Mouse (Mus musculus): ENCODE measurements at regions not wholly inside any gene's neighbourhood (a gene's known extent, or its start where the extent isn't known, plus 50 kb on each side); places are given as distances from the start of the nearest gene placed in this dataset.
A peak's percentile ranks its signal among the peaks of the same experiment; 100 is the strongest.

DNA sequence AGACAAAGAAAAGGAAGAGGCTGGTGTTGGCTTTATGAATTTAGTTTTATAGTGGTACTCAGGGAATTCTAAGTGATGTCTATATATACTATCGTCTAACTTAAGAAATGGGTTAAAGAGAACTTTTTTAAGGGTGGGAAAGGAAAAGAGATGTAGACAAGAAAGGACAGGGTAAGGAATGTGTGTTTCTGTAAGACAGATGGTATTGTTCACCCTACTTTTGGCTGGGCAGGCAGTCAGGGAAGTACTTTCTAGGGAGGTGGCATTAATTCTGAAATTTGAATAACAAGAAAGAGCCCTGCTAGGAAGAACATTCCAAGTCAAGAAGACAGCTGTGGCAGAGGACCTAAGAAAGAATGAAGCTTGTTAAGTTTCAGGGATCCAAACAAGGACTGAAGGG is 263.0 kb downstream of the Pik3r1 start:
- DNase-seq (ENCODE audit: low spot score): no peak

DNA sequence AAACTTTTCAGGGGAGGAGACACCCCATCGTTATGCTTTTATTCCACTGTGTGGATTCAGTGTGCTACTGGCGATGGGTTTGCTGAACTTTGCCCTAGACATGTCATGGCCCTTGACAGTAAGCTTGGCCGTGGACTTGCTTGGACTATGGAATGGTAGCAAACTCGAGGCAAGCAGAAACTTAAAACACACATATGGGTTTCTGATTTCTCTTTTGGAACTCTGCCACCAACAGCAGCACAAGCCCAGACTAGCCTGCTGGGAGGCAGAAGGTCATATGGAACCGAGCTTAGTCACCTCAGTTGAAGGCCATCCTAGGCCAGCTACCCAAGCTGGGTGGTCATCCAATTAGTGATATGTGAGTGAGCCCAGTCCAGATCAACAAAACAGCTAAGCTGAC is 263.8 kb downstream of the Pik3r1 start:
- peak; percentile 28 for DNase-seq (ENCODE audit: low spot score)

- DNase-seq (ENCODE audit: low spot score): no peak
Observed at GRCm38 (mm10) chr13:101501845-101502284, 266.2 kb downstream of the Pik3r1 start.

GRCm38 (mm10) chr13:101501061-101501460 is 267.0 kb downstream of the Pik3r1 start:
- no peak for DNase-seq (ENCODE audit: low spot score)

GRCm38 (mm10) chr13:101491835-101492234 is 276.2 kb downstream of the Pik3r1 start:
- DNase-seq (ENCODE audit: low spot score): no peak

GRCm38 (mm10) chr13:101490961-101491360 is 277.1 kb downstream of the Pik3r1 start:
- no peak for DNase-seq (ENCODE audit: low spot score)

DNA sequence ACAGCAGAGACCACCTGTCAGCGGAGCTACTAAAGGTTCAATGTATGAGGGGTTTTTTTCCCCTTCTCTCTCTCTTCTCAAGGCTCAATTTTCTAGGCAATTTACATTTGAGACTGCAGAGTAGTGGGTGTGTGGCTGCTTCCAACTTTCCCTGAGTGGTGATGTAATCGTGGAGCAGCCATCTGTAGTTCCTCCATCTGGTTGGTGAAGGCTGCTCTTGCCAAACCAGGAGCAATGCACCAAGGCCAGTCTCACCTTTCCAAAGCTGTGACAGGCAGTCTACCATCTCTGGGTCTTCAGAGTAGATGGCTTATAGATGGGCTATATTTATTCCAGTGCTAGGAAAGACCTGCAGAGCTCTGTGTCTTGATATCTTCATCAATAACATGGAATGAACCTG is 280.4 kb downstream of the Pik3r1 start:
- no peak for DNase-seq (ENCODE audit: low spot score)

DNA sequence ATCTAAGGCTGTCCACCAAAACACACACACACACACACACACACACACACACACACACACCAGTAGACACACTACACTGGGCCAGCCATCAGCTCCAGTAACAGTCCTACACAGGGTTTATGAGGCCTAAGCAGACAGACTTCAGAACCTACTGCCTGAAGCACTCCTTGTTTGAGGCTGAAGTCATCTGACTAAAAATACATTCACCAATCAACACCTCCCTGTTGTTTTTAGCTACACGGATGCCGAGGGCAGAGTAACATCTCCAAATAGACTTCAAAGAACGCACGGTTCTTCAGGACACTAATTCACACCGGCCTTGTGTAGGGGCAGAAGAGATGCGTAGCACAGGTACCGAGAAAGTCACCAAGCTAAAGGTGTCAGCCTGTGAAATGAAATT is 282.2 kb downstream of the Pik3r1 start:
- DNase-seq (ENCODE audit: low spot score): no peak

- no peak for DNase-seq (ENCODE audit: low spot score)
Observed at GRCm38 (mm10) chr13:101483816-101484215, 284.2 kb downstream of the Pik3r1 start.

DNA sequence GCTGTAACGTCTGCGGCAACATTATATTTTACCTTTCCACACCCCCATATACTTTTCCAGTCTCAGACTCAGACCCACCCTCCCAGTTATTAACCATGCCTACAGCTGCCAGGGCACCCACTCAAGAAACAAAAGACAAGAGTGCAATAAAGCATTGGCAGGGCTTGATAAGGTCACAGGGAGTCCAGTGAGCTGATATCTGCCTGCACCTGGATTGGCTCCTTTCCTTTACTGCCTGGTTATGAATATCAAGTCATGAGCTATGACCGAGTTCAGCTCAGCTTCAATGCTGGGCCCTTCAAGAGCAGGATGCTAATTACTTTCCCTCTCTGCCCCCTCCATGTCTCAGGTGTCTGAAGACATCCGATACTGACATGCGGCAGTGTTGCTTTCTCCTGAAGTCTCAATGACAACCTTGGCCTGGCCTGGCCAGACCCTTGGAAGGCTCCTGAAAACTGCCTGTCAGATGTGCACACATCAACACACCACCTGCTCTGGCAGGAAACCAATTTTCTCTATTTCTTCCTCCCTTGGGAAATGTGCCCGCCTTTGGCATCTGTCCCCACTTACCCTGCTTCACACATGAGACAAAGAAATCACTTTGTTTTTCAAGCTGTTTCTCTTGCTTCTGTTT is 286.3 kb downstream of the Pik3r1 start:
- no peak for DNase-seq (ENCODE audit: low spot score)

DNA sequence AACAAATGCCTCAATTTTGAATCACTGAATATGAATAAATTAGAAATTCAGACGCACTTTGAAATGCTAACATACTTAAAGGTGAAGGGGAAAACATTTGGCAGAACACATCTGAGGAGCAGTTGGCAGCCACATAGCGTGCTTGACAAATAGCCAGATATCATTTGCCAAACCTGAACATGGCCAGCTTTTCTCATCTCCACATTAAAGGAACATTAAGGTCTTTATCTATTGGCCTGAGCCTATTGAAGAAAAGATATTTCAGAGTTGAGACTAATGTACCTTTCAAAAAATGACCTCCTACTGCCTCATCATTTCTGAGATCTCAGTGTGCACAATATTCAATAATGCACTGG is 288.7 kb downstream of the Pik3r1 start:
- DNase-seq (ENCODE audit: low spot score): no peak

DNA sequence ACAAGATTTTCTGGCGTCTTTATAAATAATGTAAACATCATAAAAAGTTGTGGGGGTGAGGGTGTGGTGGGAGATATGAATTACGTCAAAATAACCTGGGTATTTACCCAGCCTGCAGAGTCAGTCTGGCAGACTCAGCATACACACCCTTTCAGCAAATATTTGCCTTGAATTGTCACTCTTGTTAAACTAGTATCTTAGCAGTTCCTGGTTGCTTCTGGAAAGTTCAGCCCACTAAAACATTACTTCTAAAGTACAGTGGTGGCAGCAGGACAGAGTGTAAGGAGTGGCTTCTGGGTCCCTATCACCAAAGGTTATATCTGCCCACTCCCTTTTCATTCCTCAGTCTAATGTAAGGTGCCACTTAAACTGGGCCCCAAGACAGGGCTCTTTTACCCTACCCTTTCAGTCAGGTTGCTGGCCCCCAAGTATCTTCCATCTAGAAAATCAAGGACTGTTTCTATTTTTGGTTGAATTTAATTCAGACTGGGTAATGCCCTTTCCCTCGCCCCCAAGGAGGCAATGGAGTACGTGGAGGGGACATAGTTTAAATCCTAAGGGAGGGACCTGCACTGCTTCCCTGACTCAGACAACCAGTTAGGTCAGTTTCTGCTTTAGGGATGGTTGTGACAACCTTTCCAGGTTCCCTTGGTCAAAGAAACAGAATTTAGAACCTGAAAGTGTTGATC is 289.3 kb downstream of the Pik3r1 start:
- DNase-seq (ENCODE audit: low spot score): peak; percentile 39

DNA sequence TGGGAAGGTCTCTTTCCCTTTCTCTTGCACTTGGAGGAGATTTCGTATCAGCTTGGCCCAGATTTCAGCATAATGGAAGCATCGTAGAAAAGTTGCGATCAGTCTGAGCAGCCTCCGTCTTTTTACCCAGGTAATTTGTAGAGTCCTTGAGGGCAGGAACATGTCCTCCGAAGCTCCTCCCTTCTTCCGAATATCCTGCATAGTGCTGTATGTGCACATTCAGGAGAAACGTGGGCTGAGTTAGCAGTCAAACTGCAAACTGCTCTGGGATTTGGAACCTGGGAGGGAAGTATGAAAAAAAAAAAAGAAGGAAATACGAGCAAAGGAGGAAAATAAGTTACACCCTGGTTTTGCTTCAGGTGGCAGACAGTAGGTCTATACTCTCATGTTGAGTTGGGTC is 294.7 kb downstream of the Pik3r1 start:
- no peak for DNase-seq (ENCODE audit: low spot score)

DNA sequence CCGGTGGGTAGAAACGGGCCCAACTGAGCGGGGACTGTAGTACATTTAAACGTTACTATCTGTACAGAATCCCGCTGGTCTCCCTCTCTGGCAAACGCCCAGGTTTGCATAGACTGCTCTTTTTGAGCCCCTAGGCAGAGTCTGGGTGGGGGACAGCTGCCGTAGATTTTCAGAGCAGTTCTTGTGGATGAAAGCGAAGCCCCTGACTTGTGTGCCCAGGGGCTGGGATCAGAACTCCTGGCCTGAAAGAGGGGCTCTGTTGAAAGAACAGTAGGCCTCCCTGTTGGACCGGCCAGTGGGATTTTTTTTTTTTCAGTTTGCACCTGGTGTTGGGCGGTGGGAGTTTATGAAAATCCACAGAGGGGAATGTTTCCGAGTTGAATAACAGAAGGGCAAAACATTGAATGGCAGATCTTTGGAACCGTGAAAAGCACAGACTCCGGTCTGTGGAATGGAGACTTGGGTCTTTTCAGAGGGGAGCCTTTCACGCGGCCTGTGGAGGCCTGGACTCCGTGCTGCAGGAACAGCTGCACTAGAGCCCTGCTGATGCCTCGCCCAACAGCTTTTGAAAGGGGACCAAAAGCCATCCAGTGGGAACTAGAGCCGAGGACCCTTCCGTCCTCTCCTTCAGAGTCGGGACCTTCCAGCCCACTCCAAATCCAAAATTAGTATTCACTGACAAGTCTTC is 297.3 kb downstream of the Pik3r1 start:
- no peak for DNase-seq (ENCODE audit: low spot score)

DNA sequence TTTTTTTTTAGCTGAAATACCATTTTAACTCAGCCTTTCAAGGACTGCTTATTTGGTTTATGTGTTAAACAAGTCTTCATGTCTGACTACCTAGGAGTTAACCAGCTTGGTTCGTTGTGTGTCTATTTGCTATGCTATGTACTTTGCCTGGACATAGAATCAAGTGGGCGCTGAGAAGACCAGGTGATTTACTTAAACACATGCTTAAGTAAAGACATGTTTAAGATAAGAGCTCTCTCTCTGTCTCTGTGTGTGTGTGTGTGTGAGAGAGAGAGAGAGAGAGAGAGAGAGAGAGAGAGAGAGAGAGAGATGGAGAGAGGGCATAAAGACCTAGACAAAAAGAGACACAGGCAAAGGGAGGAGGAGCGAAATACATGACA is 302.3 kb downstream of the Pik3r1 start:
- no peak for DNase-seq (ENCODE audit: low spot score)

DNA sequence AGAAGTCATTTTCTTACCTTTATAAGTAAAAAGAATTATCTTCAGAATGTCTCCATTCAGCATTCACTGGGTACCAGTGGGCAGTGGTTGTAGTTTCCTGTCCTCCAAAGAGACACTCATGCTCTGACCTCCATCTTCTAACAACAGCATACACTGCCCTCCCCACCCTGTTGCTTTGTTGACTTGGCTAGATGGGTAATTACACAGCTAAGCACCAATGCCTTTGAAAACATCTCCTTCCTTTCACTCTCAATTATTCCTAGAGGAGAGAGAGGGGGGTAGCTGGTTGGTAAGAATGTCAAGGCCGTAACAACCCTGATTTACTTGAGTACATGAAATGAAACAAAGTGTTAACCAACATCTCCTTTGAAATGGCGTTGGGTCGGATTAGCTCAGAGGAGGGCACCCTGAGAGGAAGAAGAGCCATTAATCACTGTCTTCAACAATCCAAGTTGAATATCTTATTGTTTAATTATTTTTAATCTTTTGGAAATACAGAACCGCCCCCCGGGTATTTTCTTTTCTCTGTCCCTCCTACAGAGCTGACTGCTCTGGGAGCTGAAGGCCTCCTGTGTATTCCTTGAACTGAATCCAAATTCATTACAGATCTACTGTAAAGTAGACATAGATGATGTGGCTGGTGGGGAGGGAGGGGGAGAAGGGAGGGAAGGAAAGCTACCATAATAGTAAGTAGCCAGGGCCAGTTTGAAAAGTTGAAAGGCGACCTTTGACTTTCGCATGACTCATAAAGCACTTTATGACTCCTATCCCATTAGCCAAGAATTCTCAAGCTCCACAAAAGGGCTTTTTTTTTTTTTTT is 302.9 kb downstream of the Pik3r1 start:
- DNase-seq (ENCODE audit: low spot score): peak; percentile 12

DNA sequence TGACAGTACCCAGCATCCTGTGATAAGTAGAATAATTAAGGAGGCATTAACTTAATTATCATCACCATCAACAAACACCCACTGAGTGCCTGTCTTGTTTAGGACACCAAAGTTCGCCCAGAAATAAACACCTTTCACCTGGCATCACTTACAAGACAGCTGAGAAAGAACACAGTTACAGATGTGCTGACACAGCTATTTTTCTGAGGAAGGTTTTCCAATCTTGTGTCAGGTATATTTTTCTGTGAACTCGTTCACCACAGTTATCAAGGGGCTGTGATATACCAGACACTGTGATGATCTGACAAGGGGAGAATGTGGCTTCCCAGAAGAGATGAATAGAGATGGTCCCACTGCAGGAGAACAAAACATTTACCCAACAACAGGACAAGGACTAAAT is 311.1 kb downstream of the Pik3r1 start:
- DNase-seq (ENCODE audit: low spot score): no peak

DNA sequence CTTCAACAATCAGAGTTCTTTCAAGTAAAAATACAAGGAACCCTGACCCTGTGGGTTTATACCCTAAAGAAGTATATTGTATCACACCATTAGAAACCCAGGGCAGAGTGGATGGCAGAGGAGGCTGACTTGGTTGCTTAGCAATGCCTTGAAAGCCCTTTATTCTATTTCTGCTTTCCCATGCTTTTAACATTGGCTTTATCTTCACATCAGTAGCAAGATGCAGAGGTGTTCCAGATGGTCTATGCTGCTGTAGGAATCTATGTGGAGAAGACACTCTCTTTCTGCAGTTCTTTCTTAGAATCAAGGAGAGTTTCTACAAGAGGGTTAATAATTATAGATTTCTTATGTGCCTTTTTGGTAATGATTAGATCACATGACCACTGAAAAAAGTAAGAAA is 313.7 kb downstream of the Pik3r1 start:
- no peak for DNase-seq (ENCODE audit: low spot score)

- no peak for DNase-seq (ENCODE audit: low spot score)
Observed at GRCm38 (mm10) chr13:101450501-101450900, 317.5 kb downstream of the Pik3r1 start.

- DNase-seq (ENCODE audit: low spot score): no peak
Observed at GRCm38 (mm10) chr13:101439517-101439916, 328.5 kb downstream of the Pik3r1 start.

DNA sequence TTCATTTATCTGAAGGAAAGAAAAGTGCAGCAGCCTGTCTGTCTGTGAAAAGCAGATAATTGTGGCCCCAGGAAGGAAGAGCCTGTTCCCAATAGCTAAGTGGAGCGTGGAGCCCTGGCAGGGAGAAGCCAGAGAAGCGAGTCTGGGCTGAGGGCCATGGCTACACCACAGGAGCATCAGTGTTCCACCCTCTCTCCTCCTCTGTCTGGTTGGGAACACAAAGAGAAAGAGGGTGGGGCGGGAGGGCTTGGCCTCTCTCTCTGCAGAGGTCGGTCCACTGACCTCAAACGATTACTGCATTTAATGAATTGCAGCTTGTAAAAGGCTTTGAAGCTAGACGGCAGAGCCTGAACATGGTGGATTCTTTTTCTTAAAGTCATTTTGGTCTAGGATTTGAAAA is 329.0 kb downstream of the Pik3r1 start:
- peak; percentile 42 for DNase-seq (ENCODE audit: low spot score)

- DNase-seq (ENCODE audit: low spot score): no peak
Observed at GRCm38 (mm10) chr13:101433162-101433561, 334.9 kb downstream of the Pik3r1 start.

All from urinary bladder, postnatal 14 days (tissue).